Mouse (Mus musculus) induced T-regulatory cell, adult 2 months (primary cell): ENCODE measurements at regions not wholly inside any gene's neighbourhood (a gene's known extent, or its start where the extent isn't known, plus 50 kb on each side); places are given as distances from the start of the nearest gene placed in this dataset.

Experiments used
- DNase-seq: peaks from one replicate; pipeline ENCODE4 v3.0.0-alpha.2; 2012; ENCODE audit warnings: low read depth

GRCm38 (mm10) chr19:27564086-27564485 lies 134.5 kb upstream of the Pum3 start:
- no peak for DNase-seq

GRCm38 (mm10) chr19:27563592-27563991 lies 134.0 kb upstream of the Pum3 start:
- DNase-seq, result no peak

DNA sequence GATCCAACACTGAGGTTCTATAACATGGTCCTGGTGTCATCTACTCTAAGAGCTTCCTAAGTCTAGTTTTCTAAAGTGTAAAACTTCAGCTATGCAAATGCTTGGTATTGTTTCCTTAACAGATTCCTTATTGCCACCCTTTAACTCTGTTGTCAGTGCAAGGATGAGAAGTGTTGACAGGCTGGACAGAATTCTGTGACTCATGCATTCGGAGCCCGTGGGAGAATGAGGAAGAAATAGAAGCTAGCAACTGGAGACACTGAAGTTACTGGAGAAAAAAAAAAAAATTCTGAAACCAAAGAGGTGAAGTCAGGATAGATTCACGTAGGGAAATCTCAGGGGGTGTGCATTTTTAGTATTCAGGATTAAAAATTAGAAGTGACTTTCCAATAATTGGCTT lies 128.6 kb upstream of the Pum3 start:
- no peak for DNase-seq

- DNase-seq, result no peak
Observed at GRCm38 (mm10) chr19:27556697-27557096, 127.1 kb upstream of the Pum3 start.

- DNase-seq, result no peak
Observed at GRCm38 (mm10) chr19:27554841-27555240, 125.2 kb upstream of the Pum3 start.

GRCm38 (mm10) chr19:27553266-27553665 lies 123.6 kb upstream of the Pum3 start:
- DNase-seq, result no peak

- DNase-seq, result no peak
Observed at GRCm38 (mm10) chr19:27537746-27538145, 108.1 kb upstream of the Pum3 start.

- no peak for DNase-seq
Observed at GRCm38 (mm10) chr19:27537066-27537465, 107.4 kb upstream of the Pum3 start.

DNA sequence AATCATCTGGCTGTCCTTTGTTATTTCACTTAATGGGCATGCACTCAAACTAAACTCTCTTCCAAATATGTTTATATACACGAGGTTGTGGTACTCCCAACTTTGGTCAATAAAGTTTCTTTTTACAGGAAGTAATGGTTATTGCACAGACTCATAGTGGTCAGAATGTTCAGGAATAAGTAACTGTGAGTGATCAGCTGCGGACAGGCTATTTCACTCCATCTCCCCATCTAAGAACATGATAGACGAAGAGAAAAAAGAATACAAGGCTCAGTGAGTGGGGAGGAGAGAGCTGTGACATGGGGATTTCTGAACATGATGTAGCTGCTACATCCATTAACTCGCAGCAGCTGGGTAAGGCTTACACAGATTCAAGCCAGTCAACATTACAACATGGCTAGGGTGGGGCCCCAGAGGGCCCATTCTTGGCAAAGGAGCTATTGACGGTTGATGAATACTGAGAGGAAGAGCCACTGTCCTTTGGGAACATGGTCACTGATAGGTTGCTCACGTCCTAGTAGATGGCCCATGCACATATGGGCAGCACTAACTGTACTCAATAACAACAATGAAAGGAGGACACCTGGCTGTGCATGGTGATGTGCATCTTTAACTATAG lies 98.4 kb upstream of the Pum3 start:
- no peak for DNase-seq

DNA sequence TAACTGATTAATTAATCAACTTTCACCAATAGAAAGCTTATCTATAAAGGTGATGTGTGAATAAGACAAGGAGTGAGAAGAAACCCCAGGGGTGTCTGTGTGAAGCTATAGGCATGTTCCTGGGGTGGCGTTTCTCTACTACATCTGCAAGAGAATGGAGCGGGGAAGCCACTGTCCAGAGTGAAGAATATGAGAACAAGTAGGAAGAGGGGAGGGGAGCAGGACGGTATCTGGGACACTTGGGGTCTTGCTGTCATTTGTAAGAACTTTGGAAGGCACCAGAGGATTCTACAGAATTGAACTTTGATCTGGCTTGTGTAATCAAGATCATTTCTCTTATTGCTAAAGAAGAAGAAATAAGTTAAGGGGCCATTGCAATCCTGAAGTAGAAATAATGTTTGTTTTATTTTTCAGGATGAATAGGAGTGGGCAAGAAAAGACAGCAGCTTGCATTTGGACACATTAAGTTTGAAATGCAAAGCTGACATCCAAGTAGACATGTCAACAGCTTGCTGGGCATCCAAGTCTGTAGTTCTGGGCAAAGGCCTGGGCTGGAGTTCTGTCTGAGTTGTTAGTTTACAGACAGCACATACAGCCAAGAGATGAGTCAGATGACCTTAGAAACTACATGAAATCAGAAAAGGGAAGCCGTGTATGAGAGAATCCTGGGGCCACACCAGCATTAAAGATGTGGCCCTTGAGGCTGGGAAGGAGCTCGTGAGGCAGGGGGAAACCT lies 89.9 kb upstream of the Pum3 start:
- no peak for DNase-seq

- DNase-seq, result no peak
Observed at GRCm38 (mm10) chr19:27514267-27514666, 84.6 kb upstream of the Pum3 start.

GRCm38 (mm10) chr19:27513535-27513934 lies 83.9 kb upstream of the Pum3 start:
- DNase-seq, result no peak

DNA sequence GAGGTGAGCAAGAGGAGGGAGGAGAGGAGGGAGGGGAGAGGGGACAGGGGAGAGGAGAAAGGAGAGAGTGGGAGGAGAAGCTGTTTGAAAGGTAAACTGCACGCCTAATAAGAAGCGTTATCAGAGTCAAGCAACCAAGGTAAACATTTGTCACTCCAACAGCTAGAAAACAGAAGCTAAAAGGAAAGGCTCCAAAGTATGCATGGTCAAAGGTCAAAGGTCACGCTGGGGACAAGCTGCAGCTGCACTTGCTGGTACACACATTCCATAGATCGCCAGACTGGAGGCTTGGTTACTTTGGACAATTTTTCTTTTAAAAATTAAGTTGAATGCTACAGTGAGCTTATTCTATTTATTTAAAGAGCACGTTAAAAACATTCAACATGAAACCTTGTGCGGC lies 81.7 kb upstream of the Pum3 start:
- no peak for DNase-seq

GRCm38 (mm10) chr19:27509956-27510639 lies 80.5 kb upstream of the Pum3 start:
- no peak for DNase-seq

DNA sequence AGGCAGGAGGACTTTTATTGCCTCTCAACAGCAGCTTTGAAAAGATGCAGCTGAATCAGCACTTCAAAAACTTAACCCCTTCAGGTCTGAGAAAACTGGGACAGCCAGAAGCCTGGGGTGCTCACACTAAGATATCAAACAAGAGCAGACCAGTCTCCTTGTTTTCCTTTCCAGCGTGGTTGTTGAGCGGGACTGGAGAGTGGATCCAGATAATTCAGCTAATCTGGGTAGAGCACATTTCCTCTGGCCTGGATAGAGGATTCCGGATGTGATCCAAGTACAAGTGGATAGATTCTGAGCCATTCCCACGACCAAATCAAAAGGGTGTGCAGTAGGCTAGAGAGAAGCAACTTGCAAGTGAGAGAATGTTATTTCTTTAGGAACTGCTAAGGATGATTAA lies 68.7 kb upstream of the Pum3 start:
- DNase-seq, result no peak

DNA sequence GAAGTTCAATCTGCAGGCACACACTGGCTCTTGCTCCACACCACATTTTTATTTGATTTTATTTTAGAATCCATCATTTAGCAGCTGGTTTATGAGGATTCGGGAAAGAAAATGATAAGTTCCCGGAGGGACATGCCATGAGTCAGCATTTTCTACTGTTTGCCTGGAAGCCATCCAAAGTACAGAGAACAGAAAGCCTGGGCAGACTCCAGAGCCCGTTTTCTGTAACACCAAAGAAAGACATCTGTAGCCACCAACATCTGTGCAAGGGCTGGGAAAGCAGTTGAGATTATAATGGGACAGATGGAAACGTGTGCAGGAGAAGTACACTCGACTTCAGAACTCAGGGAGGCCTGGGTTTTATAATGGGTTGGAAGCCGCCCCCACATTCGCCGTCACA lies 62.8 kb upstream of the Pum3 start:
- no peak for DNase-seq

- no peak for DNase-seq
Observed at GRCm38 (mm10) chr19:27491873-27492272, 62.2 kb upstream of the Pum3 start.

DNA sequence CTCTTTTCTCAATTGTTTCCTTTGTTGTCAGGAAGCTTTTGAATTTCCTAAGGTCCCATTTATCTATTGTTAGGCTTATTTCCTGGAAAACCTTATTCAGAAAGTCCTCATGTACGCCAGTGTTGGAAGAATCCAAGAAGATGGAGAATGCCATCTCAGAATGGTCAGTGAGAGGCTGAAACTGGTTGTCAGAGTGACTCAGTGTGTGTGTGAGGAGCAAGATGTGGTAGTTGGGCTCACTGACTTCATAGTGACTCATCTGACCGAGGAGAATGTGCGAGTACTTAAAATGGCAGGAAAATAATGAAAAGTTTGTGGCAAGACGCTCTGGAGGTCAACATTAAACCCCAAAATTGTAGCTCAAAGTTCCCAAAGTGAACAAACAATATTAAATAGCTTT lies 59.4 kb upstream of the Pum3 start:
- no peak for DNase-seq
